Comparison of ENCODE assay signal across 28 mouse cellular contexts in genomic region chr10:44170145-44170544, GRCm38 (mm10).
"Had no signal": no experiment of that assay in that cellular context is flagged by ENCODE, and none has a peak within 500 bp of the region (broad histone marks: within the 10 kb centered on the region; RNA-seq: fewer than 3 reads in every experiment).

No protein-coding gene starts in this region.

- H3K9ac ChIP-seq: embryonic facial prominence, embryonic 12.5 days; embryonic facial prominence, embryonic 13.5 days; embryonic facial prominence, embryonic 15.5 days; forebrain, embryonic 12.5 days; forebrain, embryonic 13.5 days; forebrain, embryonic 15.5 days; forebrain, postnatal 0 days had no signal

- H3K4me1 ChIP-seq: embryonic facial prominence, embryonic 10.5 days; embryonic facial prominence, embryonic 12.5 days; embryonic facial prominence, embryonic 15.5 days; forebrain, embryonic 10.5 days; forebrain, embryonic 12.5 days; forebrain, embryonic 15.5 days had no signal

- H3K9me3 ChIP-seq: embryonic facial prominence, embryonic 10.5 days; embryonic facial prominence, embryonic 12.5 days; embryonic facial prominence, embryonic 13.5 days; embryonic facial prominence, embryonic 15.5 days; forebrain, embryonic 10.5 days; forebrain, embryonic 12.5 days; forebrain, embryonic 13.5 days; forebrain, embryonic 15.5 days had no signal

- H3K27ac ChIP-seq: embryonic facial prominence, embryonic 10.5 days; embryonic facial prominence, embryonic 12.5 days; embryonic facial prominence, embryonic 13.5 days; embryonic facial prominence, embryonic 15.5 days; forebrain, embryonic 10.5 days; forebrain, embryonic 12.5 days; forebrain, embryonic 13.5 days; forebrain, embryonic 15.5 days; gastrocnemius, adult 2 months; heart, adult 2 months had no signal

- H3K27me3 ChIP-seq: embryonic facial prominence, embryonic 12.5 days; embryonic facial prominence, embryonic 13.5 days; embryonic facial prominence, embryonic 15.5 days; forebrain, embryonic 12.5 days; forebrain, embryonic 13.5 days; forebrain, embryonic 15.5 days had no signal

- H3K4me2 ChIP-seq: embryonic facial prominence, embryonic 12.5 days; embryonic facial prominence, embryonic 13.5 days; embryonic facial prominence, embryonic 15.5 days; forebrain, embryonic 12.5 days; forebrain, embryonic 13.5 days; forebrain, embryonic 15.5 days had no signal

- DNase-seq: cerebellum, adult 2 months; cerebellum, adult 8-10 months; cerebellum, adult 9-10 months; cerebellum, adult 9-11 months; cerebellum, postnatal 10 days; cerebellum, postnatal 14 days; cerebellum, postnatal 25 days; cerebellum, postnatal 36 days; embryo, embryonic 11 days; forebrain, postnatal 0 days; gastrocnemius, adult 2 months; gastrocnemius, postnatal 10 days; gastrocnemius, postnatal 14 days; gastrocnemius, postnatal 25 days; gastrocnemius, postnatal 36 days; heart, adult 18-20 months; heart, adult 2 months had no signal

- H3K4me3 ChIP-seq: embryonic facial prominence, embryonic 10.5 days; embryonic facial prominence, embryonic 12.5 days; embryonic facial prominence, embryonic 13.5 days; embryonic facial prominence, embryonic 15.5 days; erythroblast, embryonic 14.5 days; forebrain, embryonic 10.5 days; forebrain, embryonic 12.5 days; forebrain, embryonic 13.5 days; forebrain, embryonic 15.5 days; gastrocnemius, adult 2 months; heart, adult 2 months had no signal

- H3K36me3 ChIP-seq: embryonic facial prominence, embryonic 10.5 days; embryonic facial prominence, embryonic 12.5 days; embryonic facial prominence, embryonic 13.5 days; embryonic facial prominence, embryonic 15.5 days; forebrain, embryonic 10.5 days; forebrain, embryonic 12.5 days; forebrain, embryonic 15.5 days had no signal

- ATAC-seq: forebrain, embryonic 13.5 days; forebrain, embryonic 14.5 days; forebrain, embryonic 15.5 days; forebrain, embryonic 16.5 days; forebrain, postnatal 0 days had no signal
